Mouse (Mus musculus): ENCODE results near the gene Ppa2.

DNA sequence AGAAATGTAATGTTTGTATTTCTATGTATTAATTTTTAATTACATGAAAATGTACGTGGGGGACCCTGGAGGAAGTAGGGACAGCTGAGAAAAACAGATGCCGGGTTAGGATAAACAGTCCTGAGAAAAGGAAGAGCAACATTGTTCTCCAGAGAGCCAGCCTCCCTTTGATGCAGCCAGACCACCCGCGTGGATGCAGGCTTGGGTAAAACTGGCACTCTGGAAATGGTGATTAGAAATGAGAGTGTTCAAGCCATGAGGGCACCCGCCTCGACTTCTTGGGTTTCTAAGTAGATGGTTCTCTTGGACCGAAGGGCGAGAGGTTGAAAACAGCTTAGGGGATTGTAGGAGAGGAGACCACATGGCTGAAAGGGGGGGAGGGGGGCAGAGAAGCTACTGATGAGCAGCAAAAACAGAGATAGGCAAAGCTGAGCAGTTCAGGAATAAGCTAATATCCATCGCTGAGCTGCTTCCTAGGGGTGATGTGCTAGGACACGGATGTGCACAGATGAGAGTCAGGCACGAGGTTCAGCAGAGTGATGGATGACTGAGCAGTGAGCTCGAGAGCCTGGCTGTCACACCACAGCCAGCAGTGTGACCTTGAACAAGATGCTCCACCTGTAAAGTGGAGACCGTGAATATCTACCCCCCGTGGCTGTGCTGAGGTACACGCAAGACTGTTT is 21.4 kb downstream of the Ppa2 start:
- no peak for TF ChIP-seq CTCF (IDR thresholded peaks at IDR 0.05; ENCODE audit: low read depth, low read length)
- TF ChIP-seq POLR2A (IDR thresholded peaks at IDR 0.05; ENCODE audit: borderline replicate concordance, low read depth, low read length) = no peak

Data from bone marrow macrophage, adult 2 months (primary cell).